Mouse (Mus musculus) heart, postnatal 10 days (tissue): Measurements from ENCODE around the gene Rpusd2. TPM values are rescaled to one million over a fixed set of nuclear protein-coding genes. Genes with fewer than 3 reads are reported as not detected.

Source experiments
- DNase-seq, 2 experiments: peaks; one replicate each; pipeline ENCODE4 v3.0.0; 2021
- intact Hi-C: fragments of 180-260 bp; cut with DNase I; formaldehyde crosslinking; loops from one replicate; pipeline ENCODE4 v1.15.1; 2025
- total RNA-seq, 2 experiments: library from RNA; stranded (reverse); gene quantifications; 2 replicates each; pipeline ENCODE4 v1.2.3; 2021

The Rpusd2 gene
- total RNA-seq, 2 experiments from 2014 or later, result 5.6 TPM

DNA sequence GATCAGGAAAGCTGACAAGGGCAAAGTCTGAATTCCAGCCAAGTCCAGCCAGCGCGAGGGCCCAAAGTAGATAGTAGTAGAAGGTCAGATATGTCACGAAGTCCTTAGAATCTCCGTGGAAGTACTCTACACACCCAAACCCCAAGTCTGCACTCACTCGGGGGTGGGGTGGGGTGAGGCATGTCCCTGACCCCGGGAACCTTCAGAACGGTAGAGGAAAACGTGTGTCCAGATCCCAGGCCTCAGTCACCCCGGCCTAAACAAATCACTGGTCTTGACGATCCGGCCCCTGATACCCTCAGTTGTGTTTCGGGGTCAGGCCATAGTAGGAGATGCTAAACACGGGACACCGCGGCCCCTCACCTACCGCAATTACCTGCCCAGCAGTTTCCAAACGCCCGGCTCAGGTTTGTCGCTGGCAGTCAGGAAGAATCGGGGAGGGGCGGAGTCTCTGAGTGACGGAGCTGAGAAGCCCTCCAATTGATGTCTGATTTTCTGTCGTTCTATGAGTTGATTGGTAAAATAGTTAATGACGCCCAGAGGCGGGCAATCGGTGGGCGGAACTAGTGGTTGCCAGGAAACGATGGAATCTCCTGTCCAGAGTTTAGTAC, 5.5 kb upstream of the Rpusd2 start, which contains the start of gene Ccdc32:
Ccdc32 (minus strand) TSS at position 453 of the 611 bp plus-strand sequence.
- DNase-seq, result peak; percentile 97
- intact Hi-C loops, result no loop called here

DNA sequence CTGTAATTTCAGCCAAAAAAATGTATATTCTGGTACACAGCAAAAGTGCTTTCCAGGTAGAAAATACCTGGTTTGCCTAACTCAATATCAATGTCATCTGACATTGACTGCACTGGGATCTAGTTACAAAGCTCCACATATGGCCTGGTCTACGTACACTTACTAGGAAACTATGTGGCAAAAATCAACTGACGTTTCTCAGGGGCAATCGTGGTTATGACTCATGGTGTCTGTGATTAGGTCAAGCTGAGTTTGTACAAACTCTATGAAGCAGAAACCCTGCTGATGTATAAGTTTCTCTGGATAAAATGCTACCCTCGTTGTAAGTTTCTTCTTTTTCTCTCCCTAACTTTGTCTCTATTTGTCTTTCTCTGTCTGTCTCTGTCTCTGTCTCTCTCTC, 2.4 kb upstream of the Rpusd2 start:
- no peak for DNase-seq
- intact Hi-C loops, result loop anchor here (5.0 kb wide), 1 partner anchor 255 kb away; the partner anchor contains the start of gene Vps18

DNA sequence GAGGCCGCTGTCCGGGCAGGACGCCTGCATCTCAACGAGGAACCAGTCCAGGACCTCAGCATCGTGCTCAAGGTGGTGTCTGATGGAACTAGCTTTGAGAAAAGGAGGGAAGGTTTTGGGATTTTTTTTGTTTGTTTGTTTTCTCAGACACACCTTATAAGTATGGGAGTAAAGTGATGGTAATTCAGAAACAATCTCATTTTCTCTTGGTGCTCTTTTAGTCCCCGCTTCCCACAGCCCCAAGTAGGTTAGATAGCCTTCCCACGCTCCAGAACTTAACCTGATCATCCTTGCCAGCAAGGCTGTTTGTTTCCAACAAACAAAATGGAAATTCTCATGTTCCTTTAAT, 781 bp downstream of the Rpusd2 start:
- DNase-seq, result no peak
- intact Hi-C loops, result no loop called here

DNA sequence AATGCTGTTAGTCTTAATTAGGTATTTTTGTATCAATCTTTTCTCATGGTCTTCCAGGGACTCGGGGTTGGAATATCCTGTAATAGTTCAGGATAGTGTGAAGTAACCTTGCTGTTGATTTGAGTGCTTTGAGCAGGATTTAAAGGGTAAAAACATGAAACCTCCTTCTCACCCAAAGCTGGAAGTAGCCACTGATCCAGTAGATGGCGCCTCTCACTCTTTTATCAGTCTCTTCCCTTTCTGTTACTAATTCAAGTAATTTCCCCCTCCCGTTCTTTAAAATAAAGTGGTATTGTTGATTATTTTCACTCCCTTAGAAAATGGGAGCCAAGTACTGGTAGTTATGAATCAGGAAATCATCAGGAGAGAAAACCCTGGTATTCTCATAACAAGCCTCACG, 6.3 kb downstream of the Rpusd2 start:
- intact Hi-C loops, result no loop called here
- DNase-seq, result peak in 1 of 2 experiments; percentile 49

DNA sequence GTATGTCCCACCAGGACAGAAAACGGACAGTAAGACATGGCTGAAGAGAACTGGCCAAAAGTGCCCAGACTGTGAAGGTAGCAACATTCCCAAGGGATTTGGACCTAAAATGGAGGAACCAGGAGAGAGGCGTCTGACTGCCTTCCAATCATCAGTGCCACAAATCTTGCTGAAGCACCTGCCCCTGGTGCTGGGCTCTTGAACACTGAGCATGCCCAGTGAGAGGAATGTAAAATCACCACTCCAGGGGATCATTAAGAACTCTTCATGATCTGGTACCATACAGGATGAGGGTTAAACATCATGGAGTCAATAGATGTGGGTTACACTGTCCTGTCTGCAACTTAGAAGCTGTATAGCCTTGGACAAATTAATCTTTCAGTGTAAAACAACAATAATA, 10.6 kb downstream of the Rpusd2 start:
- DNase-seq, result no peak
- intact Hi-C loops, result no loop called here

DNA sequence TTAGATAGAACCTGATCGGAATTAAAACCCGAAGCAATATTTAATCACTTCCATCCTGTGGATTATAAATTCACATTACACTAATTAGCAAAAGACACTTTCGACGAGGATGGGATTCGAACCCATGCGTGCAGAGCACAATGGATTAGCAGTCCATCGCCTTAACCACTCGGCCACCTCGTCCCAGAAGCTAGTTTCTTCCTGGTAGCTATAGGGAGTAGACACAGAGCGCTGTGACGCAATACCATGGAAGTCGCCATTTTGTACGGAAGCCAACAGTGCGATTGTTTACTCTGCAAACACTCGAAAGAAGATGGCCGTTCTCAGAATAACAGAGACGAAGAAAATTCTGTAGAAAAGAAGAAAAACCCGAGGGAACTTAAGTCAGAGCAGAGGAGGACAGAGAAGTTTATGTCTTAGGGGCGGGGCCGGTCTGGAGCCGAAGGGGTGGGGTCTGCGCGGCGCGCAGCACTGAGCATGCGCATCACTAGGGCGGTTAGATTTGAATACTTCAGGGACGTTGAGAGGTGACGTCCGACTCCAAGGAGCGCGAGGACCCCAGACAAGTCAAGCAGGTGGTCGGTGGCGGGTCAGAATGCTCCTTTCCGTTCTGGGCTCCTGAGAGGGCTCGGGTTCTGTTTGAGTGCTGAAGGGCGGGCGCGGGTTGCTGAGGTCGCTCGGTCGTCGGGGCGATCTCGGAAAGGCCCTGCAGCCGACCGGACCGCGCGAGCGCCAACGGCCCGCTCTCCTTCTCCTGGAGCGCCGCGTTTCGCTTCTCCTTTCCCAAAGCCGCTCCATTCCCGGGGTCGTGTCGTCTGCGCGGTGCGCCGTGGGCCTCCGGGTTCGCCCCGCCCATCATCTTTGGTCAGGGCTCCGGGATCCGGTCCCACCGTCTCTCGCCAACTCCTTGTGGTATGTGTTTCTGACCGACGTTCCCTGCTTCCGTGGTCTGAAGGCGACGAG, 12.3 kb downstream of the Rpusd2 start, which contains the start of gene Knl1:
Knl1 (plus strand) TSS at position 471 of the 963 bp plus-strand sequence.
- intact Hi-C loops, result no loop called here
- DNase-seq, result peak; percentile 97 to 99

DNA sequence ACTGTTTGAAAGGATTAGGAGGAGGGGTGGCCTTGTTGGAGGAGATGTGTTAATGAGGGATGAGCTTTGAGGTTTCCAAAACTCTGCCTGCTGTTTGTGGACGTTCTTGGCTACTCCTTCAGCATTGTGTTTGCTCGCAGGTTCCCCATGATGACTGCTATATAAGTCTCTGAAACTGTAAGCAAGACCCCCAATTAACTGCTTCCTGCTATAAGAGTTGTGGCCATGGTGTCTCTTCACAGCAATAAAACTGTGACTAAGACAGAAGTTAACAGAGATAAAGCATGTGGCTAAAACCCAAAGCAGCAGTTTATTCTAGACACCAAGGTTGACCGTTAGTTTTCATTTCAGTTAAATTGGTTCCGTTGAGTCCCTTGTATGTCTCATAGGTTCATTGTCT, 13.3 kb downstream of the Rpusd2 start:
- intact Hi-C loops, result no loop called here
- DNase-seq, result no peak

DNA sequence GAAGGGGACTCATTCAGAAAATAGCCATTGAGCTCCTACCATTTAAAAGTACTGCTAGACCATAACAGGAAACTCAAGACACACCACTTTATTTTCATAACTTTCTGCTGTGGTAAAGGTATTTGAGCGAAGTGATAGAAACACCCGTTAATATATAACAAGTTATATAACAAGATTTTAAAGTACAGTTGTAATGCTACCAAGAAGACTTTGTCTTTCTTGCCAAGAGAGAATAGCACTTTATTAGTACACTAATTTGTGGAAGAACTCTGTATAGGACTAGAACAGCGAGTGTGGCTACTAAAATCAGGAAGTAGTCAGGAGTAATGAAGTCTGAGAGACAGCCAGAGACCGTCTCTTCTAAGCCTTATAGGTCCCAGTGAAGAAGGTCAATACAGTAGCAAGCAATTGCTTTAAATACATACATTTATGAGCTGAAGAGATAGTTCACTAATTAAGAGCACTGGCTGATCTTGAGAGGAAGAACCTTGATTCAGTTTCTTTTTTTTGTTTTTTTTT, 15.6 kb downstream of the Rpusd2 start:
- no peak for DNase-seq
- intact Hi-C loops, result no loop called here

DNA sequence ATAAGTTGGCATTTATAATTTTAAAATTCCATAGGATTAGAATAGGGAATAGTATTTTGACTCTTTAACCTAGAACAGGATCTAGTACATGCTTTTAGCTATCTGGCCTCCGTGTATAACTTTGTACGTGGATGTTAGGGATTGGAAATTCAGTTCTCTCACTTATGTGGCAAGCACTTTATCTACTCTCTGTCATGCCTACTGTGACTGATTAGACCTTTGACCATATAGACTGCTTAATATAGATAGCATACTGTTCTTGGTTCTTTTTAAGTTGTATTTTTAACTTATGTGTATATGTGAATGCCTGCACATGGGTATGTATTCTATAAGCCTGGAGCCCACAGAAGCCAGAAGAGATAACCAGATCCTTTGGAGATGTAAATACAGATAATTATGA, 25.5 kb downstream of the Rpusd2 start:
- intact Hi-C loops, result no loop called here
- DNase-seq, result no peak

DNA sequence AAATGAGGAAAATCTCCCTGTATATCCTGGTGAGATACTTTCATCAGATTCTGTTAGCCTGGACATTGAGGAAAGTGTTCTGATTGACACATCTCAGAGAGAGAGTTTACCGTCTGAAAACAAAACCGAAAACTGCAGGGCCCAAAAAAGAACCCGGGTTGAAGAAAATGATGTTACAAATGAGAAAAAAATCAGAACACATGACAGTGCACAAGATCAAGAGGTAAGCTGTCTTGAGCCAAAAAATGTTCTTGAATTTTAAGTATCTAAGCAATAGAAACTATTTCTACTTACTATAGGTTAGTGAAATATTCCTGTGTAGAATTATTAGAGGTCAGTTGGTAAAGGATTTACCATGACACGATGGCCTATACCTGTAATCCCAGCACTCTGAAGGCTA, 37.8 kb downstream of the Rpusd2 start:
- intact Hi-C loops, result no loop called here
- DNase-seq, result no peak

DNA sequence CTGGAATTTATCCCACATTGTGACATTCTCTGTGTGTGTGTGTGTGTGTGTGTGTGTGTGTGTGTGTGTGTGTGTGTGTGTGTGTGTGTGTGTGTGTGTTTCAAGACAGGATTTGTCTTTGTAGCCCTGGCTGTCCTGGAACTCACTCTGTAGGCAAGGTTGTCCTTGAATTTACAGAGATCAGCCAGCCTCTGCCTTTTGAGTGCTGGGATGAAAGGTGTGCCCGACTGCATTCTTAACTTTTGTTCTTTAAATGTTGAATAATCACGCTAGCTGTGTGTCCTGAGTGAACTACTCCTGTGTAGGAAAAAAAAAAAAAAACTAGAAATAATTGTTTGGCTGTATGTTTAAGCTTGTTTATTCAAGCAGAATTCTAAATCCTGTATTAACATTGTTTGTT, 51.6 kb downstream of the Rpusd2 start:
- intact Hi-C loops, result no loop called here
- DNase-seq, result no peak

Other genes starting within 250 kb of the Rpusd2 start
- 10 to 100 TPM; 16.4 to 19.5 TPM for gene Knstrn, start 220.8 kb upstream of the Rpusd2 start, total RNA-seq
- gene Ivd, start 172.8 kb upstream of the Rpusd2 start, total RNA-seq, result 10 to 100 TPM; 96.3 to 98.2 TPM
- gene Bahd1, start 134.4 kb upstream of the Rpusd2 start, total RNA-seq, result 10 to 100 TPM; 13.4 to 18.4 TPM
- gene Chst14, start 108.3 kb upstream of the Rpusd2 start, total RNA-seq, result 10 to 100 TPM; 14.1 to 14.5 TPM
- 10 to 100 TPM; 12.8 to 17.4 TPM for gene Ccdc32, start 5.4 kb upstream of the Rpusd2 start, total RNA-seq
- 1 to 10 TPM; 6.7 to 9.1 TPM for gene Knl1, start 12.3 kb downstream of the Rpusd2 start, total RNA-seq
- gene Rad51, start 78.0 kb downstream of the Rpusd2 start, total RNA-seq, result 1 to 10 TPM; 4.7 to 6.6 TPM
- gene Rmdn3, start 122.2 kb downstream of the Rpusd2 start, total RNA-seq, result 10 to 100 TPM; 18.8 to 19.2 TPM
- 1 to 10 TPM; 1.3 to 2.9 TPM for gene Gchfr, start 133.0 kb downstream of the Rpusd2 start, total RNA-seq
- not detected for gene Gm14137, start 139.7 kb downstream of the Rpusd2 start, total RNA-seq
- gene Zfyve19, start 173.8 kb downstream of the Rpusd2 start, total RNA-seq, result 10 to 100 TPM; 21.6 TPM
- gene Dnajc17, start 174.0 kb downstream of the Rpusd2 start, total RNA-seq, result 10 to 100 TPM; 12.0 to 13.3 TPM
- not detected for gene Ppp1r14d, start 195.1 kb downstream of the Rpusd2 start, total RNA-seq
- gene Spint1, start 202.6 kb downstream of the Rpusd2 start, total RNA-seq, result not detected
- not detected for gene Rhov, start 236.5 kb downstream of the Rpusd2 start, total RNA-seq